ENCODE assay signal across 10 mouse cellular contexts in genomic region chr7:17023701-17024100, GRCm38 (mm10). TPM values are rescaled to one million over a fixed set of nuclear protein-coding genes. Genes with fewer than 3 reads are reported as not detected.
DNase-seq lines count a peak whose midpoint lies in the region; ATAC-seq and TF ChIP-seq lines count a peak whose summit lies in the region.
"Had no signal": no experiment of that assay in that cellular context is flagged by ENCODE, and none has a peak within 500 bp of the region (broad histone marks: within the 10 kb centered on the region; RNA-seq: fewer than 3 reads in every experiment).

No protein-coding gene starts in this region.

- TF ChIP-seq CTCF in hindbrain, postnatal 0 days (IDR thresholded peaks at IDR 0.05; ENCODE audit: low read depth): no peak
- TF ChIP-seq CTCF in spleen, adult 2 months (IDR thresholded peaks at IDR 0.05; ENCODE audit: extremely low read depth, insufficient read depth, insufficient read length, insufficient replicate concordance): no peak

- ATAC-seq in hindbrain, postnatal 0 days: no peak
- ATAC-seq in hindbrain, embryonic 12.5 days (ENCODE audit: low FRiP score): no peak
- ATAC-seq in limb, embryonic 13.5 days (ENCODE audit: low FRiP score, low read depth): no peak
- no peak for ATAC-seq in inflammation-experienced regulatory T-cells, adult 6 months

- H3K9me3 ChIP-seq in hindbrain, postnatal 0 days (ENCODE audit: low read length): no peaks in the 10 kb centered on the region
- H3K9me3 ChIP-seq in hindbrain, embryonic 12.5 days (replicated peaks): no peaks in the 10 kb centered on the region
- H3K9me3 ChIP-seq in limb, embryonic 13.5 days: no peaks in the 10 kb centered on the region

- H3K27ac ChIP-seq in hindbrain, postnatal 0 days: 0 out of 2 replicates have a peak overlapping the region, but pooled peaks have one; percentile 32
- H3K27ac ChIP-seq in hindbrain, embryonic 12.5 days: no peak overlapping the region
- peak overlapping the region; percentile 87 for H3K27ac ChIP-seq in spleen, adult 2 months (ENCODE audit: insufficient read depth, low read length)
- peak overlapping the region; percentile 39; the same call in 1 of the 2 replicates for H3K27ac ChIP-seq in limb, embryonic 13.5 days
- H3K27ac ChIP-seq: hindbrain, embryonic 14.5 days had no signal

- H3K4me1 ChIP-seq in hindbrain, postnatal 0 days (ENCODE audit: insufficient read depth, low read length): peaks cover 20% of the 10 kb centered on the region
- peaks cover 24% of the 10 kb centered on the region for H3K4me1 ChIP-seq in hindbrain, embryonic 12.5 days
- H3K4me1 ChIP-seq in spleen, adult 2 months (ENCODE audit: control insufficient read depth, insufficient read depth, insufficient read length): peaks cover 40% of the 10 kb centered on the region
- peaks cover 36% of the 10 kb centered on the region for H3K4me1 ChIP-seq in limb, embryonic 13.5 days

- no peak for TF ChIP-seq POLR2A in spleen, adult 2 months (IDR thresholded peaks at IDR 0.05; ENCODE audit: low read depth, low read length)

- no peak overlapping the region for H3K9ac ChIP-seq in hindbrain, postnatal 0 days (replicated peaks; ENCODE audit: low read length)
- no peak overlapping the region for H3K9ac ChIP-seq in hindbrain, embryonic 12.5 days
- peak overlapping the region; percentile 87; the same call in 1 of the 2 replicates for H3K9ac ChIP-seq in limb, embryonic 13.5 days
- H3K9ac ChIP-seq: hindbrain, embryonic 14.5 days had no signal

- H3K27me3 ChIP-seq in hindbrain, postnatal 0 days (ENCODE audit: insufficient read depth, low read length): no peaks in the 10 kb centered on the region
- H3K27me3 ChIP-seq in hindbrain, embryonic 12.5 days: no peaks in the 10 kb centered on the region
- no peaks in the 10 kb centered on the region for H3K27me3 ChIP-seq in spleen, adult 2 months (ENCODE audit: control insufficient read depth, insufficient read depth, low read length)
- H3K27me3 ChIP-seq in limb, embryonic 13.5 days: no peaks in the 10 kb centered on the region

- intact Hi-C loops in left cerebral cortex, postnatal 36 days (cut with DNase I): no loop called here

- H3K36me3 ChIP-seq in hindbrain, postnatal 0 days (ENCODE audit: insufficient read depth, low read length): peaks cover 37% of the 10 kb centered on the region
- peaks cover 54% of the 10 kb centered on the region for H3K36me3 ChIP-seq in hindbrain, embryonic 12.5 days
- peaks cover 25% of the 10 kb centered on the region for H3K36me3 ChIP-seq in spleen, adult 2 months (ENCODE audit: control insufficient read depth, insufficient read depth, low read length)
- H3K36me3 ChIP-seq in limb, embryonic 13.5 days: peaks cover 61% of the 10 kb centered on the region

- no peak for DNase-seq in hindbrain, postnatal 0 days (ENCODE audit: low spot score)
- DNase-seq in spleen, adult 2 months (ENCODE audit: low read depth in 1 of 2, low spot score in 2 of 2): no peak
- DNase-seq in spleen, postnatal 36 days (ENCODE audit: low spot score in 2 of 2): no peak
- DNase-seq in right cerebral cortex, adult 2 months (ENCODE audit: low spot score in 2 of 2): no peak
- DNase-seq in left cerebral cortex, postnatal 36 days (ENCODE audit: low spot score in 2 of 2): no peak
- DNase-seq: thymus, postnatal 4 days had no signal

- H3K4me3 ChIP-seq in hindbrain, postnatal 0 days (ENCODE audit: low read length): no peak overlapping the region
- H3K4me3 ChIP-seq in hindbrain, embryonic 12.5 days: no peak overlapping the region
- peak overlapping the region; percentile 51 for H3K4me3 ChIP-seq in spleen, adult 2 months (ENCODE audit: extremely low read depth, insufficient read depth, insufficient read length)
- H3K4me3 ChIP-seq in limb, embryonic 13.5 days: no peak overlapping the region

- 79% methylated on average over 4 of the region's 4 CpGs for WGBS in hindbrain, postnatal 0 days
- WGBS in hindbrain, embryonic 12.5 days: 82% methylated on average over 4 of the region's 4 CpGs
- WGBS in spleen, adult 2 months: 35% methylated on average over 4 of the region's 4 CpGs
- WGBS in limb, embryonic 13.5 days: 71% methylated on average over 4 of the region's 4 CpGs

- H3K4me2 ChIP-seq in hindbrain, postnatal 0 days (ENCODE audit: low read depth, low read length): no peak overlapping the region
- H3K4me2 ChIP-seq in hindbrain, embryonic 12.5 days (replicated peaks): no peak overlapping the region
- no peak overlapping the region for H3K4me2 ChIP-seq in limb, embryonic 13.5 days (replicated peaks)
- H3K4me2 ChIP-seq: hindbrain, embryonic 14.5 days had no signal

RNA-seq across cellular contexts. Expression of gene Ppp5c, which starts 4.0 kb away (rescaled TPM):
- 68.9 and 86.0 TPM in 2 replicates for total RNA-seq in hindbrain, postnatal 0 days (2014; rRNA removed)
- polyA plus RNA-seq in hindbrain, postnatal 0 days (2015; fragmentation: Nextera tagmentation; extraction: Ambion mirVana): 140 and 143 TPM in 2 replicates
- 101 and 102 TPM in 2 replicates for polyA plus RNA-seq in hindbrain, embryonic 12.5 days (2016; fragmentation: Nextera tagmentation; extraction: Ambion mirVana)
- 212 and 265 TPM in 2 replicates for polyA plus RNA-seq in spleen, adult 2 months (2012; rRNA removed)
- 115 and 118 TPM in 2 replicates for polyA plus RNA-seq in limb, embryonic 13.5 days (2015; fragmentation: Nextera tagmentation; extraction: Ambion mirVana)
- 10 to 100 TPM; 55.1 to 67.1 (median 62.0) TPM for polyA plus RNA-seq in inflammation-experienced regulatory T-cells, adult 6 months (2017; shearing (Covaris generic))
- total RNA-seq in left cerebral cortex, postnatal 36 days (2021): 100 to 1,000 TPM; 159 to 168 TPM

RNA-seq across cellular contexts. Expression of gene Ccdc8, which starts 31.2 kb away (rescaled TPM):
- 6.0 and 7.1 TPM in 2 replicates for total RNA-seq in hindbrain, postnatal 0 days (2014; rRNA removed)
- 3.0 and 3.6 TPM in 2 replicates for polyA plus RNA-seq in hindbrain, postnatal 0 days (2015; fragmentation: Nextera tagmentation; extraction: Ambion mirVana)
- 9.2 and 10.4 TPM in 2 replicates for polyA plus RNA-seq in hindbrain, embryonic 12.5 days (2016; fragmentation: Nextera tagmentation; extraction: Ambion mirVana)
- 2.0 and 2.2 TPM in 2 replicates for polyA plus RNA-seq in spleen, adult 2 months (2012; rRNA removed)
- 33.0 and 33.1 TPM in 2 replicates for polyA plus RNA-seq in limb, embryonic 13.5 days (2015; fragmentation: Nextera tagmentation; extraction: Ambion mirVana)
- polyA plus RNA-seq in inflammation-experienced regulatory T-cells, adult 6 months (2017; shearing (Covaris generic)): under 1 TPM in 2 of 3 experiments, not detected in 1; 0.09 to 0.15 TPM
- 1 to 10 TPM; 2.1 to 2.3 TPM for total RNA-seq in left cerebral cortex, postnatal 36 days (2021)

RNA-seq across cellular contexts. Expression of gene Hif3a, which starts 38.5 kb away (rescaled TPM):
- total RNA-seq in hindbrain, postnatal 0 days (2014; rRNA removed): 5.7 and 22.1 TPM in 2 replicates
- 2.5 and 3.4 TPM in 2 replicates for polyA plus RNA-seq in hindbrain, postnatal 0 days (2015; fragmentation: Nextera tagmentation; extraction: Ambion mirVana)
- 7.9 and 9.5 TPM in 2 replicates for polyA plus RNA-seq in hindbrain, embryonic 12.5 days (2016; fragmentation: Nextera tagmentation; extraction: Ambion mirVana)
- 1.2 and 1.9 TPM in 2 replicates for polyA plus RNA-seq in spleen, adult 2 months (2012; rRNA removed)
- 12.9 and 14.9 TPM in 2 replicates for polyA plus RNA-seq in limb, embryonic 13.5 days (2015; fragmentation: Nextera tagmentation; extraction: Ambion mirVana)
- polyA plus RNA-seq in inflammation-experienced regulatory T-cells, adult 6 months (2017; shearing (Covaris generic)): under 1 TPM in 2 of 3 experiments, not detected in 1; 0.42 to 0.47 TPM
- 10 to 100 TPM in 1 of 2 experiments, 1 to 10 TPM in 1; 6.8 to 16.0 TPM for total RNA-seq in left cerebral cortex, postnatal 36 days (2021)

RNA-seq across cellular contexts. Expression of gene Gm42372, which starts 40.8 kb away (rescaled TPM):
- total RNA-seq in hindbrain, postnatal 0 days (2014; rRNA removed): 36.9 and 41.7 TPM in 2 replicates
- 8.2 and 8.9 TPM in 2 replicates for polyA plus RNA-seq in hindbrain, postnatal 0 days (2015; fragmentation: Nextera tagmentation; extraction: Ambion mirVana)
- polyA plus RNA-seq in hindbrain, embryonic 12.5 days (2016; fragmentation: Nextera tagmentation; extraction: Ambion mirVana): 1.0 and 1.7 TPM in 2 replicates
- polyA plus RNA-seq in spleen, adult 2 months (2012; rRNA removed): 0.40 and 0.42 TPM in 2 replicates
- polyA plus RNA-seq in limb, embryonic 13.5 days (2015; fragmentation: Nextera tagmentation; extraction: Ambion mirVana): 0.27 and 0.31 TPM in 2 replicates
- polyA plus RNA-seq in inflammation-experienced regulatory T-cells, adult 6 months (2017; shearing (Covaris generic)): 1 to 10 TPM; 3.7 to 5.7 (median 5.2) TPM
- 10 to 100 TPM; 59.7 to 61.7 TPM for total RNA-seq in left cerebral cortex, postnatal 36 days (2021)

RNA-seq across cellular contexts. Expression of gene Psg16, which starts 50.1 kb away (rescaled TPM):
- total RNA-seq in hindbrain, postnatal 0 days (2014; rRNA removed): 3.4 and 4.4 TPM in 2 replicates
- polyA plus RNA-seq in hindbrain, postnatal 0 days (2015; fragmentation: Nextera tagmentation; extraction: Ambion mirVana): 5.8 and 6.6 TPM in 2 replicates
- polyA plus RNA-seq in hindbrain, embryonic 12.5 days (2016; fragmentation: Nextera tagmentation; extraction: Ambion mirVana): 0.26 and 0.36 TPM in 2 replicates
- not detected in 2 replicates for polyA plus RNA-seq in spleen, adult 2 months (2012; rRNA removed)
- polyA plus RNA-seq in limb, embryonic 13.5 days (2015; fragmentation: Nextera tagmentation; extraction: Ambion mirVana): 0.06 and 0.17 TPM in 2 replicates
- 1 to 10 TPM in 2 of 3 experiments, not detected in 1; 1.2 to 1.5 TPM for polyA plus RNA-seq in inflammation-experienced regulatory T-cells, adult 6 months (2017; shearing (Covaris generic))
- total RNA-seq in left cerebral cortex, postnatal 36 days (2021): 1 to 10 TPM; 4.1 to 6.3 TPM
